Mouse (Mus musculus) kidney, adult 9 months (tissue): ENCODE results near the gene B230219D22Rik.
A peak's percentile ranks its signal among the peaks of the same experiment; 100 is the strongest.
"Not testable (repeated sequence)": the region's sequence is repeated elsewhere in the genome, so short reads cannot be mapped to it uniquely, and the experiment has no call there.

Source experiments
- DNase-seq: peaks from one replicate; pipeline ENCODE4 v3.0.0; 2022

B230219D22Rik gene

GRCm38 (mm10) chr13:55692535-55693242, at the start of gene B230219D22Rik:
B230219D22Rik (plus strand) TSS chr13:55693124.
- peak; percentile 89 for DNase-seq

- no peak for DNase-seq
Observed at GRCm38 (mm10) chr13:55644525-55644924, 48.4 kb upstream of the B230219D22Rik start.

- no peak for DNase-seq
Observed at GRCm38 (mm10) chr13:55650098-55650497, 42.8 kb upstream of the B230219D22Rik start.

- DNase-seq: no peak
Observed at GRCm38 (mm10) chr13:55650980-55651379, 41.9 kb upstream of the B230219D22Rik start.

- DNase-seq: peak; percentile 63
Observed at GRCm38 (mm10) chr13:55668550-55668949, 24.4 kb upstream of the B230219D22Rik start.

GRCm38 (mm10) chr13:55672711-55673110, 20.2 kb upstream of the B230219D22Rik start:
- DNase-seq: no peak

GRCm38 (mm10) chr13:55677364-55677763, 15.6 kb upstream of the B230219D22Rik start:
- no peak for DNase-seq

GRCm38 (mm10) chr13:55682201-55682600, 10.7 kb upstream of the B230219D22Rik start:
- DNase-seq: peak; percentile 71

- no peak for DNase-seq
Observed at GRCm38 (mm10) chr13:55683581-55683980, 9.3 kb upstream of the B230219D22Rik start.

- no peak for DNase-seq
Observed at GRCm38 (mm10) chr13:55686107-55686633, 6.8 kb upstream of the B230219D22Rik start.

GRCm38 (mm10) chr13:55687927-55688602, 4.9 kb upstream of the B230219D22Rik start:
- DNase-seq: no peak

GRCm38 (mm10) chr13:55693243-55693721, 358 bp downstream of the B230219D22Rik start:
- no peak for DNase-seq

GRCm38 (mm10) chr13:55694110-55694509, 1.2 kb downstream of the B230219D22Rik start:
- DNase-seq: peak; percentile 43

- DNase-seq: not testable (repeated sequence)
Observed at GRCm38 (mm10) chr13:55695989-55696388, 3.1 kb downstream of the B230219D22Rik start.

GRCm38 (mm10) chr13:55704301-55704700, 11.4 kb downstream of the B230219D22Rik start:
- DNase-seq: no peak

GRCm38 (mm10) chr13:55712846-55713245, 19.9 kb downstream of the B230219D22Rik start:
- no peak for DNase-seq

GRCm38 (mm10) chr13:55714501-55715166, 21.7 kb downstream of the B230219D22Rik start, which contains the start of gene Txndc15:
Txndc15 (plus strand) TSS chr13:55714650.
- DNase-seq: peak; percentile 89

- DNase-seq: no peak
Observed at GRCm38 (mm10) chr13:55715167-55715512, 22.2 kb downstream of the B230219D22Rik start.

- DNase-seq: no peak
Observed at GRCm38 (mm10) chr13:55715908-55716510, 23.1 kb downstream of the B230219D22Rik start.

- no peak for DNase-seq
Observed at GRCm38 (mm10) chr13:55721516-55721915, 28.6 kb downstream of the B230219D22Rik start.

- no peak for DNase-seq
Observed at GRCm38 (mm10) chr13:55721995-55722394, 29.1 kb downstream of the B230219D22Rik start.

- DNase-seq: peak; percentile 32
Observed at GRCm38 (mm10) chr13:55726598-55727119, 33.7 kb downstream of the B230219D22Rik start.
